Comparison of ENCODE assay signal across 9 mouse cellular contexts in the genomic region with DNA sequence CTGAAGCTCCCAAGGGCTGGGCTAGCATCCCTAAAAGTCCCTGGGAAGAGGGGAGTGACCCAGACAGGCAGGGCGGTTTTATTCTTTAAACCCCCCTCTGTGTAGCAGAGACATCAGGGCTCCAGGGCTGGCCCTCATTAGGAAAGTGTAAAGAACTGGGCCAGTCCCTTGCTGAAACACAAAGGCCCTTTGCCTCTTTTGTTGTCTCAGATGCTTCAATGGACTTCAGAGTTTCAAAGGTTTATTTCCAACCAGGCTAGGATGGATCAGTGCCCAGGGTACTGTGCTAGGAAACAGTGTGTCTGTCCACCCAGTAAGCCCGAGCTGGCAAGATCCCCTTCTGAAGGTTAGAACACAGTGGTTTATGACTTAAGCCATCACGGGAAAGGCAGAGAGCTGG. TPM values are rescaled to one million over a fixed set of nuclear protein-coding genes. Genes with fewer than 3 reads are reported as not detected.
DNase-seq lines count a peak whose midpoint lies in the region; ATAC-seq and TF ChIP-seq lines count a peak whose summit lies in the region.
"Had no signal": no experiment of that assay in that cellular context is flagged by ENCODE, and none has a peak within 500 bp of the region (broad histone marks: within the 10 kb centered on the region; RNA-seq: fewer than 3 reads in every experiment).

No protein-coding gene starts in this region.

- TF ChIP-seq EP300 in liver, postnatal 0 days (IDR thresholded peaks at IDR 0.05; ENCODE audit: low read depth): no peak

- no peaks in the 10 kb centered on the region; the same call in 1 of the 2 replicates for H3K4me1 ChIP-seq in hindbrain, embryonic 11.5 days (replicated peaks; ENCODE audit: control insufficient read depth, insufficient read depth, low read length)
- H3K4me1 ChIP-seq in midbrain, embryonic 11.5 days (ENCODE audit: control insufficient read depth, insufficient read depth, low read length): peaks cover 4% of the 10 kb centered on the region; the same call in 1 of the 2 replicates
- no peaks in the 10 kb centered on the region for H3K4me1 ChIP-seq in liver, postnatal 0 days (ENCODE audit: insufficient read depth)
- no peaks in the 10 kb centered on the region for H3K4me1 ChIP-seq in intestine, embryonic 16.5 days (ENCODE audit: control insufficient read depth, insufficient read depth, low read length)

- TF ChIP-seq CTCF in liver, postnatal 0 days (IDR thresholded peaks at IDR 0.05; ENCODE audit: low read depth): no peak

- no peaks in the 10 kb centered on the region for H3K9me3 ChIP-seq in hindbrain, embryonic 11.5 days (ENCODE audit: control insufficient read depth, low read length)
- H3K9me3 ChIP-seq in midbrain, embryonic 11.5 days (ENCODE audit: control insufficient read depth, low read length): no peaks in the 10 kb centered on the region
- no peaks in the 10 kb centered on the region for H3K9me3 ChIP-seq in liver, postnatal 0 days (ENCODE audit: low read length)
- H3K9me3 ChIP-seq in intestine, embryonic 16.5 days (ENCODE audit: control insufficient read depth, low read length): no peaks in the 10 kb centered on the region

- H3K4me2 ChIP-seq in hindbrain, embryonic 11.5 days (replicated peaks; ENCODE audit: low read depth, low read length): no peak overlapping the region
- no peak overlapping the region for H3K4me2 ChIP-seq in midbrain, embryonic 11.5 days
- H3K4me2 ChIP-seq in liver, postnatal 0 days (ENCODE audit: low read depth, low read length): no peak overlapping the region
- no peak overlapping the region for H3K4me2 ChIP-seq in intestine, embryonic 16.5 days (ENCODE audit: low read depth, low read length)
- H3K4me2 ChIP-seq: lung, embryonic 14.5 days had no signal

- DNase-seq in Muller cell, postnatal 12 days (ENCODE audit: inconsistent ontology term): peak; percentile 91
- peak; percentile 49 for DNase-seq in brain, embryonic 18.5 days (ENCODE audit: low read depth, low spot score)
- DNase-seq in hindbrain, embryonic 11.5 days (ENCODE audit: low spot score): peak; percentile 41
- DNase-seq in midbrain, embryonic 11.5 days (ENCODE audit: low spot score, missing footprints): peak; percentile 87
- no peak for DNase-seq in testis, postnatal 10 days (ENCODE audit: low spot score)
- DNase-seq in liver, postnatal 0 days: no peak
- DNase-seq in spleen, adult 12 weeks (ENCODE audit: low spot score): no peak
- DNase-seq: lung, embryonic 14.5 days had no signal

- WGBS in hindbrain, embryonic 11.5 days: 16% methylated on average over 3 of the region's 3 CpGs
- 4% methylated on average over 3 of the region's 3 CpGs for WGBS in midbrain, embryonic 11.5 days
- 58% methylated on average over 3 of the region's 3 CpGs for WGBS in liver, postnatal 0 days (ENCODE audit: insufficient replicate concordance)
- WGBS in intestine, embryonic 16.5 days: 37% methylated on average over 3 of the region's 3 CpGs

- no peaks in the 10 kb centered on the region for H3K27me3 ChIP-seq in hindbrain, embryonic 11.5 days (ENCODE audit: control insufficient read depth, insufficient read depth, low read length)
- no peaks in the 10 kb centered on the region for H3K27me3 ChIP-seq in midbrain, embryonic 11.5 days (ENCODE audit: control insufficient read depth, insufficient read depth, low read length)
- H3K27me3 ChIP-seq in liver, postnatal 0 days (ENCODE audit: insufficient read depth, low read length): no peaks in the 10 kb centered on the region
- H3K27me3 ChIP-seq in intestine, embryonic 16.5 days (replicated peaks; ENCODE audit: control insufficient read depth, insufficient read depth, low read length): no peaks in the 10 kb centered on the region

- H3K36me3 ChIP-seq in hindbrain, embryonic 11.5 days (ENCODE audit: control insufficient read depth, insufficient read depth, low read length): no peaks in the 10 kb centered on the region
- H3K36me3 ChIP-seq in midbrain, embryonic 11.5 days (ENCODE audit: control insufficient read depth, insufficient read depth, low read length): no peaks in the 10 kb centered on the region
- no peaks in the 10 kb centered on the region for H3K36me3 ChIP-seq in liver, postnatal 0 days (replicated peaks; ENCODE audit: insufficient read depth, low read length)
- no peaks in the 10 kb centered on the region for H3K36me3 ChIP-seq in intestine, embryonic 16.5 days (ENCODE audit: control insufficient read depth, insufficient read depth, low read length)

- peak overlapping the region; percentile 58; the same call in 1 of the 2 replicates for H3K27ac ChIP-seq in hindbrain, embryonic 11.5 days (ENCODE audit: low read depth, low read length)
- no peak overlapping the region for H3K27ac ChIP-seq in midbrain, embryonic 11.5 days (ENCODE audit: low read depth, low read length)
- no peak overlapping the region for H3K27ac ChIP-seq in liver, postnatal 0 days (ENCODE audit: low read depth)
- no peak overlapping the region for H3K27ac ChIP-seq in intestine, embryonic 16.5 days (ENCODE audit: low read length)

- H3K4me3 ChIP-seq in hindbrain, embryonic 11.5 days (ENCODE audit: low read depth, low read length): no peak overlapping the region
- no peak overlapping the region for H3K4me3 ChIP-seq in midbrain, embryonic 11.5 days (ENCODE audit: low read depth, low read length)
- H3K4me3 ChIP-seq in liver, postnatal 0 days (ENCODE audit: low read depth, low read length): no peak overlapping the region
- no peak overlapping the region for H3K4me3 ChIP-seq in intestine, embryonic 16.5 days (ENCODE audit: low read length)

- H3K9ac ChIP-seq in hindbrain, embryonic 11.5 days (ENCODE audit: low read depth, low read length): no peak overlapping the region
- no peak overlapping the region for H3K9ac ChIP-seq in midbrain, embryonic 11.5 days (ENCODE audit: low read length)
- H3K9ac ChIP-seq in liver, postnatal 0 days (replicated peaks): no peak overlapping the region
- no peak overlapping the region for H3K9ac ChIP-seq in intestine, embryonic 16.5 days (ENCODE audit: low read depth, low read length)
- H3K9ac ChIP-seq: lung, embryonic 14.5 days had no signal

- ATAC-seq in hindbrain, embryonic 11.5 days (ENCODE audit: low FRiP score): peak; percentile 83
- peak; percentile 71 for ATAC-seq in midbrain, embryonic 11.5 days (ENCODE audit: low FRiP score)
- ATAC-seq in liver, postnatal 0 days: no peak
- ATAC-seq in intestine, embryonic 16.5 days: no peak

RNA-seq across cellular contexts. Expression of a gene that starts 30.7 kb away (rescaled TPM):
- 118 and 131 TPM in 2 replicates for polyA plus RNA-seq in hindbrain, embryonic 11.5 days (2014; fragmentation: Nextera tagmentation; extraction: Ambion mirVana)
- 34.0 and 36.5 TPM in 2 replicates for polyA plus RNA-seq in midbrain, embryonic 11.5 days (2014; fragmentation: Nextera tagmentation; extraction: Ambion mirVana)
- 0.07 TPM in 1 of 2 replicates, not detected in the other for polyA plus RNA-seq in liver, postnatal 0 days (2015; fragmentation: Nextera tagmentation; extraction: Ambion mirVana)
- polyA plus RNA-seq in intestine, embryonic 16.5 days (2015; fragmentation: Nextera tagmentation; extraction: Ambion mirVana): 2.5 and 2.7 TPM in 2 replicates

Comparison
In these comparisons a context has a peak if more than half of its experiments do, and no peak if none do; other contexts are left out.
1. DNase-seq: peak in Muller cell, postnatal 12 days (single experiment), brain, embryonic 18.5 days (single experiment), hindbrain, embryonic 11.5 days (single experiment) and midbrain, embryonic 11.5 days (single experiment); none in testis, postnatal 10 days (single experiment), liver, postnatal 0 days (single experiment) and spleen, adult 12 weeks (single experiment).
2. ATAC-seq: peak in hindbrain, embryonic 11.5 days (single experiment) and midbrain, embryonic 11.5 days (single experiment); none in liver, postnatal 0 days (single experiment) and intestine, embryonic 16.5 days (single experiment).